Comparison of ENCODE assay signal across 17 mouse cellular contexts in genomic region chr14:14959780-14960440, GRCm38 (mm10).
A peak's percentile ranks its signal among the peaks of the same experiment; 100 is the strongest.
DNase-seq lines count a peak whose midpoint lies in the region; ATAC-seq lines count a peak whose summit lies in the region.
"Had no signal": no experiment of that assay in that cellular context is flagged by ENCODE, and none has a peak within 500 bp of the region (broad histone marks: within the 10 kb centered on the region; RNA-seq: fewer than 3 reads in every experiment).

No protein-coding gene starts in this region.

- 86% methylated on average over 2 of the region's 2 CpGs for WGBS in hindbrain, embryonic 14.5 days
- 85% methylated on average over 2 of the region's 2 CpGs for WGBS in hindbrain, embryonic 12.5 days
- 83% methylated on average over 2 of the region's 2 CpGs for WGBS in midbrain, embryonic 14.5 days

- DNase-seq in hindbrain, embryonic 14.5 days (ENCODE audit: low spot score), result no peak
- peak; percentile 33 to 63 for DNase-seq in right cerebral cortex, postnatal 10 days (ENCODE audit: low spot score in 2 of 2)
- no peak for DNase-seq in right cerebral cortex, postnatal 25 days
- DNase-seq in midbrain, embryonic 14.5 days, result peak; percentile 75
- peak; percentile 54 for DNase-seq in telencephalon, adult 2 months (ENCODE audit: low read depth, low spot score)
- no peak for DNase-seq in layer of hippocampus, postnatal 25 days (ENCODE audit: extremely low spot score in 1 of 2, low spot score in 1 of 2)
- DNase-seq: B cell, adult 2 months; cerebellum, adult 11-12 months; kidney, adult 18-20 months; kidney, postnatal 4 days; liver; lung, adult 2 months; lung, postnatal 4 days; thymus, adult 2 months had no signal

- H3K4me1 ChIP-seq in hindbrain, embryonic 14.5 days (replicated peaks; ENCODE audit: control insufficient read depth, insufficient read depth, low read length), result peaks cover 10% of the 10 kb centered on the region; the same call in 1 of the 2 replicates
- 0 out of 2 replicates have a peak, but pooled peaks cover 4% of the 10 kb centered on the region for H3K4me1 ChIP-seq in hindbrain, embryonic 12.5 days
- H3K4me1 ChIP-seq in midbrain, embryonic 14.5 days (ENCODE audit: control insufficient read depth, insufficient read depth, low read length), result peaks cover 9% of the 10 kb centered on the region

- H3K4me3 ChIP-seq in hindbrain, embryonic 14.5 days (replicated peaks; ENCODE audit: low read length), result no peak overlapping the region
- no peak overlapping the region for H3K4me3 ChIP-seq in hindbrain, embryonic 12.5 days
- H3K4me3 ChIP-seq in midbrain, embryonic 14.5 days (replicated peaks; ENCODE audit: low read depth, low read length), result no peak overlapping the region

- ATAC-seq in hindbrain, embryonic 14.5 days (ENCODE audit: low FRiP score), result peak; percentile 78
- ATAC-seq in hindbrain, embryonic 12.5 days (ENCODE audit: low FRiP score), result no peak
- peak; percentile 64 for ATAC-seq in midbrain, embryonic 14.5 days (ENCODE audit: low FRiP score, low TSS enrichment)
- ATAC-seq in cerebellum, adult (ENCODE audit: insufficient number of reproducible peaks, low FRiP score, low TSS enrichment), result no peak
- ATAC-seq: Patski had no signal

- peak overlapping the region; percentile 79 for H3K27ac ChIP-seq in hindbrain, embryonic 14.5 days
- no peak overlapping the region for H3K27ac ChIP-seq in hindbrain, embryonic 12.5 days
- H3K27ac ChIP-seq in midbrain, embryonic 14.5 days (replicated peaks; ENCODE audit: low read depth, low read length), result peak overlapping the region; percentile 80

- no peaks in the 10 kb centered on the region for H3K27me3 ChIP-seq in hindbrain, embryonic 14.5 days (ENCODE audit: control insufficient read depth, insufficient read depth, low read length)
- H3K27me3 ChIP-seq in hindbrain, embryonic 12.5 days, result no peaks in the 10 kb centered on the region
- H3K27me3 ChIP-seq in midbrain, embryonic 14.5 days (ENCODE audit: control insufficient read depth, insufficient read depth, low read length), result no peaks in the 10 kb centered on the region
- H3K27me3 ChIP-seq: Patski had no signal

- H3K4me2 ChIP-seq in hindbrain, embryonic 14.5 days (replicated peaks), result no peak overlapping the region
- no peak overlapping the region for H3K4me2 ChIP-seq in hindbrain, embryonic 12.5 days (replicated peaks)
- no peak overlapping the region for H3K4me2 ChIP-seq in midbrain, embryonic 14.5 days (ENCODE audit: low read length)

- H3K36me3 ChIP-seq in hindbrain, embryonic 14.5 days (replicated peaks; ENCODE audit: control insufficient read depth, insufficient read depth), result no peaks in the 10 kb centered on the region
- no peaks in the 10 kb centered on the region for H3K36me3 ChIP-seq in hindbrain, embryonic 12.5 days
- no peaks in the 10 kb centered on the region for H3K36me3 ChIP-seq in midbrain, embryonic 14.5 days (ENCODE audit: control insufficient read depth, insufficient read depth, low read length)

- no peaks in the 10 kb centered on the region for H3K9me3 ChIP-seq in hindbrain, embryonic 14.5 days (ENCODE audit: control insufficient read depth, low read length)
- no peaks in the 10 kb centered on the region for H3K9me3 ChIP-seq in hindbrain, embryonic 12.5 days (replicated peaks)
- no peaks in the 10 kb centered on the region for H3K9me3 ChIP-seq in midbrain, embryonic 14.5 days (ENCODE audit: control insufficient read depth, low read length)

- no peak overlapping the region for H3K9ac ChIP-seq in hindbrain, embryonic 14.5 days
- H3K9ac ChIP-seq in hindbrain, embryonic 12.5 days, result no peak overlapping the region
- H3K9ac ChIP-seq in midbrain, embryonic 14.5 days (replicated peaks; ENCODE audit: low read length), result no peak overlapping the region

Comparison
In these comparisons a context has a peak if more than half of its experiments do, and no peak if none do; other contexts are left out.
1. ATAC-seq: peak in hindbrain, embryonic 14.5 days (single experiment) and midbrain, embryonic 14.5 days (single experiment); none in hindbrain, embryonic 12.5 days (single experiment) and cerebellum, adult (single experiment).
2. DNase-seq: peak in right cerebral cortex, postnatal 10 days (2 of 2), midbrain, embryonic 14.5 days (single experiment) and telencephalon, adult 2 months (single experiment); none in hindbrain, embryonic 14.5 days (single experiment), right cerebral cortex, postnatal 25 days (single experiment) and layer of hippocampus, postnatal 25 days (0 of 2).